Comparison of ENCODE assay signal across 7 mouse cellular contexts in genomic region chr16:30821191-30821910, GRCm38 (mm10).
DNase-seq lines count a peak whose midpoint lies in the region; TF ChIP-seq lines count a peak whose summit lies in the region.

No protein-coding gene starts in this region.

- H3K4me3 ChIP-seq in embryonic facial prominence, embryonic 10.5 days = peak overlapping the region; percentile 46
- H3K4me3 ChIP-seq in heart, embryonic 10.5 days = peak overlapping the region; percentile 43
- peak overlapping the region; percentile 45 for H3K4me3 ChIP-seq in lung, adult 2 months (replicated peaks; ENCODE audit: extremely low read depth, low read depth, low read length)

- no peaks in the 10 kb centered on the region for H3K27me3 ChIP-seq in embryonic facial prominence, embryonic 10.5 days (replicated peaks; ENCODE audit: low read depth, poor library complexity, severe bottlenecking)
- H3K27me3 ChIP-seq in heart, embryonic 10.5 days (ENCODE audit: insufficient read depth, poor library complexity, severe bottlenecking) = no peaks in the 10 kb centered on the region

- peaks cover 36% of the 10 kb centered on the region for H3K4me1 ChIP-seq in embryonic facial prominence, embryonic 10.5 days
- H3K4me1 ChIP-seq in heart, embryonic 10.5 days = peaks cover 32% of the 10 kb centered on the region
- peaks cover 12% of the 10 kb centered on the region for H3K4me1 ChIP-seq in lung, adult 2 months (ENCODE audit: control insufficient read depth, insufficient read depth, low read length)

- H3K27ac ChIP-seq in embryonic facial prominence, embryonic 10.5 days (replicated peaks) = peak overlapping the region; percentile 91
- peak overlapping the region; percentile 85 for H3K27ac ChIP-seq in heart, embryonic 10.5 days

- no peaks in the 10 kb centered on the region for H3K9me3 ChIP-seq in embryonic facial prominence, embryonic 10.5 days
- H3K9me3 ChIP-seq in heart, embryonic 10.5 days = no peaks in the 10 kb centered on the region

- DNase-seq in adrenal gland, adult 2 months = peak; percentile 72
- peak; percentile 85 for DNase-seq in embryonic facial prominence, embryonic 10.5 days (ENCODE audit: low spot score)
- DNase-seq in heart, embryonic 10.5 days (ENCODE audit: low spot score) = peak; percentile 84
- DNase-seq in kidney, adult 8-10 months = peak; percentile 69 to 77
- DNase-seq in lung, adult 2 months = peak; percentile 70
- peak; percentile 62 for DNase-seq in ovary, postnatal 36 days (ENCODE audit: low spot score)
- no peak for DNase-seq in frontal cortex, adult 2 months (ENCODE audit: extremely low spot score in 1 of 2, low spot score in 1 of 2)

- H3K36me3 ChIP-seq in embryonic facial prominence, embryonic 10.5 days (replicated peaks) = no peaks in the 10 kb centered on the region
- no peaks in the 10 kb centered on the region for H3K36me3 ChIP-seq in heart, embryonic 10.5 days

- TF ChIP-seq POLR2A in lung, adult 2 months (IDR thresholded peaks at IDR 0.05; ENCODE audit: borderline replicate concordance, extremely low read depth, low read depth, low read length) = no peak

- TF ChIP-seq CTCF in lung, adult 2 months (IDR thresholded peaks at IDR 0.05; ENCODE audit: insufficient read depth, low read length) = no peak

- WGBS in embryonic facial prominence, embryonic 10.5 days = 8% methylated on average over 17 of the region's 17 CpGs
- 8% methylated on average over 17 of the region's 17 CpGs for WGBS in heart, embryonic 10.5 days
- WGBS in lung, adult 2 months = 10% methylated on average over 17 of the region's 17 CpGs

Comparison
In these comparisons a context has a peak if more than half of its experiments do, and no peak if none do; other contexts are left out.
1. DNase-seq: peak in adrenal gland, adult 2 months (single experiment), embryonic facial prominence, embryonic 10.5 days (single experiment), heart, embryonic 10.5 days (single experiment), kidney, adult 8-10 months (2 of 2), lung, adult 2 months (single experiment) and ovary, postnatal 36 days (single experiment); none in frontal cortex, adult 2 months (0 of 2).
2. Peak in every context shown above with its lines, with median percentiles within 50 percentile points of each other: H3K4me3 ChIP-seq.